Mouse (Mus musculus): ENCODE results near the gene Thy1.
A peak's percentile ranks its signal among the peaks of the same experiment; 100 is the strongest.

The Thy1 gene

DNA sequence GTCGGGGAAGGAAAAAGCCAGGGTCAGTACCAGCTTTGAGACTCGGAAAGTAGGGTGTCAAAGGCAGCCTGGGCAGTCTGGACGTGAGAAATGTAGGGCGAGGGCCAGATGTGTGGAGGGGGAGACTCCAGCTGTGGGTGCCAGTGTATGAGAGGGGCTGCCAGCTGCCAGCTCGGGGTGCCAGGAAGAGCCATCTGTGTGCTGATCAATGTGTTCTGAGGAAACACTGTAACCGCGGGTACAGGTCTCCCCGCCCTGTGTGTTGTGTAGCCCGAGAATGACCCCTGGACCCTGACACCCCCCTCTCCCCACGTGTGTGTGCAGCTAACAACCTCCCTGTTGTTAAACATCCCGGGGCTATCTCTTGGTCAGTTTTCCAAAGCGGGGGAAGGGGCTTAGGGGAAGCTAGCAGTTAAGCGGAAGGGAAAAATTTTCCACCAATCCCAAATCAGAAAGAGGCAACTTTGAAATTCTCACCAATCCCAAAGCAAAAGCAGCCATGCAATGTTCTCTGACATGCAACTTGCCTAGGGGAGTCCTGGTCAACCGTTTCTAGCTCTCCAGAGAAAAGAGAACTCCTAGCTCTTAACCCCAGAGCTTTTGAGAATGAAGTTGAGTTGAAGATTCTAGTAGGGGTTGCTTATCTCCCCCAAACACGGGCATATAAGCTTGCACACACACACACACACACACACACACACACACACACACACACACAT is 24.2 kb downstream of the Thy1 start:
- no peak for DNase-seq (ENCODE audit: low spot score in 2 of 2)

DNA sequence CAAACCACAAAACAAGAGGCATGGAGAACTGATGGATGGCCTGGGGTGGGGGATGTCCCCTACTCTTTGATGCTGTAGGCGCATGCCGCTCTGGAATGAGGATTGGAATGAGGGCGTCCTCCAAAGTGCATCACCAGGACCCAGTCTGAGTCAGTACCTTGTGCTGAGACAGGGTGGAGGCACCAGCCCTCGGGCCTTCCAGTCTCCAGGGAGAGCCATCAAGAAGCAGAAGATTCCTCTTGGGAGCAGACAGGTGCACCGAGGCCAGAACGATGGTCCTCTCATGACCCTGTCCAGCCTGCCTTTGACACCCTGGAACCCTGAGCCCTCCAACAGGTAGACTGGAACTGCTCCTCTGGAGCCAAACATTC is 24.8 kb downstream of the Thy1 start:
- DNase-seq (ENCODE audit: low spot score in 2 of 2), result no peak

DNA sequence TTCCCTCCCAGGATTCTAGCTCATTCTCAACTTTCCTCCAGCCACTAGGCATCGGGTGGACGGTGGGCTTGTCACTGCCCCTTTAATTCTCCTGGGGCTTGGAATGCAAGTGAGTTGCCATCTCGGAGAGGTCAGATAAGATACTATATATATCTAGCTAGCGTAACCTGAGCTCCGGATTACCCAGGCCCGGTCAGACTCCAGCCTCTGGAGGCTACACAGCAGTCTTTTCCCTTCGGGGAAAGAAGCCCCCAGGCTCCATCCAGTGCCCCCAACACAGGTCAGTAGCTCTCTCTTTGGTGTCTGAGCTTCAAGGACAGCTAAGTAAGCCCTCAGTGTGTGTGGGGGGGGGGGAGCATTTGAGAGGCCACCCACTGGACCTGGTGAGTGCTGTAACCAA is 26.1 kb downstream of the Thy1 start:
- DNase-seq (ENCODE audit: low spot score in 2 of 2), result no peak

DNA sequence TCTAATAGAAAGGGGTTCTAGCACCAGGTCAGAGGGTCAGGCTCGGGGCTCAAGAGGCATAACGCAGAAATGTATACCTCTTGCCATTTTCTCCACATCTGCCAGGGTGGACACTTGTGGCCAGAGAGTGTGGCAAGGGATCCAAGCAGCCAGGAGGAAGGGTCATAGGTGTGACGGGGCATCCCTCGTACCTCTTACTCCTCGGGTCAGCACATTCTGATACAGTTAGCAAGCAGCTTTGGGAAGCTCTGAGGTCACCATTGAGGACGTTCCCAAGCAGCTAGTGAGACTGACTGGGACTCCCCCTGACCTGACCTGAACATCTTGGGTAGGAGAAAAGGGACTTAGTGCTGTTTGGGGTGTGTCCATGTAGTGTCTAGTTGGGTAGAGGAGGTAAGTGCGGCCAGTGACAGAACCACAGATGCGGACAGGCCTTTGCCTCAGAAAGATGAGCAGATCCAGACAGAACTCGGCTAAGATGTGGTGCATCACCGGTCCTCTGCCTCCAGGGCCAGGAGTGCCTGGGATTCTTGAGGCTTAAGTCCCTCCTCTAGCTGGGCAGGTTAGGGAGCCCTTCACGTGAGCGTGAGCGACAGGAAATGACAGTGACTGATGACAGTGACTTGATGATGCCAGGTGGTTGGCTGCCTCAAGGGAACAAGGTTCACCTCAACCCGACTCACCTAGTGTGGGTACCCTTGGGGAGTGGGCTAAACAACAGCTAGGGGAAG is 27.1 kb downstream of the Thy1 start:
- no peak for DNase-seq (ENCODE audit: low spot score in 2 of 2)

DNA sequence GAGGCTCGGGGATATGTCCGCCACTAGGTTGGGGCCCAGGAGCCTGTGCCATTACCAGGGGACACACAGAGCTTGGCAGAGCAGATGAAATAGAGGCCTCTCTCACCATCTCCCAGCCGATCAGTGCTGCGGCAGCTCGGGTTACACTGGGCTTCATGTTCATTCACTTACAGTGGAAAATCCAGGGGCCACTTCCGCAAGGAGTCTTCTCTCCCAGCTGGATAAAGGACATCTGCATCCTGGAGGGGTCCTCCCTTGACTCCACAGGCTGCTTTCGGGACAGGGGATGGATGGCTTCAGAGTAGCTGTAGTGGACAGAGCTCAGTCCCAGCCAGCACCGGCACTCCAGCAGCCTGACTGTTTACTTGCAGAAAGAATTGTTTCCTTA is 27.7 kb downstream of the Thy1 start:
- no peak for DNase-seq (ENCODE audit: low spot score in 2 of 2)

DNA sequence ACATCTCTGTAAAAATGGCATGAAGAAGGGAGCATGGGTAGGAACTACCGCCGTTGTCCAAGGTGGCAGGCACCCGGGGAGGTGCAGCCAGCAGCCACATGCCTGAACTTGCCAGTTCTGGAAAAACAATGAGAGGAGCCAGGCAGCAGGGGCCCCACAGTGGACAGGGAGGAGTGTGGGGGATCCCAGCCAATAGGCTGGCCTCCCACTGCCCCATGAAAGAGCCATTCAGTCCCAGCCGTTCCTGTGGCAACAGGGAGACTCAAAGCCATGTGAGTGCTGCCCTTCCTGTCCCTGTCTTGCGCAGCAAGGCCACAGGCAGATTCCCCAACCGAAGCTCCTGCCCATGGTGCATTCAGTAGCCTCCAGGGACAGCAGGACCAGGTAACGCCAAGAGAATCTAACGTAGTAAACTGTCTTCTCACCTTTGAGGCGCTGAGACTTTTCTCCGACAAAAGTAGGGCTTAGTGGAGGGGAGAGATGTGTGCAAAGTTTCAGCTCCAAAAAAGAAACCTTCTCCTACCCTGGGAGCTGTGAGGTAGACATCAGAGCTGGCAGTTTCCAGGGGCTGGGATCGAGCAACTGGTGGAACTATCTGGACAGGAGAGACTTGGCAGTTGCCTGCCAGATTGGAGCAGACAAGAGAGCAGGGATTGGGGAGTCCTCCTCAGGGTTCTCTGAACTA is 28.9 kb downstream of the Thy1 start:
- DNase-seq (ENCODE audit: low spot score in 2 of 2), result no peak

DNA sequence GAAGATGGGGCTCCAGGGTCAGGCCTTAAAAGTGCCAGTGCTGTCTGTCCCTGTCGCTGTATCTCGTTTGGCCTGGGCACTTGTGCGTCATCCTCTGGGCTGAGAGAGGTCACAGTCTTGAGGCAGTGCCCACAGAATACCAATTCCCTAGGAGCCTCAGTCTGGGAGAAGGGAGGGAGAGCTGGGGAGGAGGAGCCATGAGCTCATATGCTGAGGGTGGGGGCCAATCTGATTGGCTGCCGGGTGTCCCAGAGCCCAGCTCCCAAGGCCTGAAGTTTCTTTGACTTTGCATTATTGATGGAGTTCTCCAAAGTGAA is 29.4 kb downstream of the Thy1 start:
- no peak for DNase-seq (ENCODE audit: low spot score in 2 of 2)

DNA sequence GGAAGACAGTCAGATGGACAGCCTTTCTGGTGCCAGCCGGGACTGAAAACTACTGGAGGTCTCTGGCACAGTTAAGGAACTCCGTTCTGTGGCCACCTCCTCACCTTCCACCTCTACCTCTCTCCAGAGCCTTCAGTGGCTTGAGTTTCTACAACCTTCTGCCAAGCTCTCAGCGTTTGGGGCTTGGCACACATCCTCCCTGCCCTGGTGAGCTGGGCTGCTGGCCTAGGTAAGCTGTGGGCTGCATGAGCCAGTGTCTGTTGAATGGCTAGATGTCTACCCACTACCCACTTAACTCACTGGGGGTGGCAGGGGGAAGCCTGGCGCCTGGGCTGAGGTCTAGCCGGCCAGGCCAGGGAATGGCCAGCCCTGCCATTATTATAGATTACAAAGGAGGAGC is 29.9 kb downstream of the Thy1 start:
- DNase-seq (ENCODE audit: low spot score in 2 of 2), result peak in 1 of 2 experiments; percentile 3

DNA sequence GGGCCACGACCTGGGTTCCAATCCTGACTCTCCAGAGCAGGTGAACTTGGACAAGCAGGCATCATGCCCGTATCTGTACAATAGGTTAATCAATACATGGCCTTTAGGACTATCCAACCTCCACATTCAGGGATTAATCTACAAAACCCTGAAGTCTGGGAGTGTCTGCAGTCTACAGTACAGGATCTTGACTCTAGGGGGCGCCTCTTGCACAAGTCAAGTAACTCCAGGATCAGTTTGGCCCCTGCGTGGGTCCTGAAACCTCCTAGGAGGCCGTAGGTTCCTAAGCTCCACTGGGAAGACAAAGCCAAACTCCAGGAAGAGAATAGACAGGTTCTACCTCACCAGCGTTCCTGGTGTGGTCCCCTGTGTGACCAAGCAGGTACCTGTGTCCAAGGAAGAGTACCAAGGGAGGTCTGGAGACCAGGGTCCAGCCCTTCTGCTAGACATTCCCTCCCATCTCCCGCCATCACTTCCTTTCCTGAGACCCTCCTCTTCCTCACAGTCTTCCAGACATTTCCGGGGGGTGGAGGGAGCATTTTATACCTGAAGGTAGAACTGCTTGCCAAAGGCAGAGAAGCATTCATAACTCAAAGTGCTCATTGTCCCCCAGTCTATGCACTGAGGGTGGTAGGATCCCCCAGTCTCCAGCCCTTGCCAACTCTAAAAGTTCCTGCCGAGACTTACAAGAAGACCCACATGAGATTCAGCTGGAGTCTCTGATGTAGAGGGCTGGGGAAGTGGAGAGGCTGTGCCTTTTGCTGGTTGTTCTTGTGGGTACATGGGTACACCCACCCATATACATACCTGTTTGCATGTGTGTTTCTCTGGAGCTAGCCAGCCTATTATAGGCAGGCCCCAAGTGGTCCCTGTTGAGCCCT is 31.5 kb downstream of the Thy1 start:
- DNase-seq (ENCODE audit: low spot score in 2 of 2), result no peak

DNA sequence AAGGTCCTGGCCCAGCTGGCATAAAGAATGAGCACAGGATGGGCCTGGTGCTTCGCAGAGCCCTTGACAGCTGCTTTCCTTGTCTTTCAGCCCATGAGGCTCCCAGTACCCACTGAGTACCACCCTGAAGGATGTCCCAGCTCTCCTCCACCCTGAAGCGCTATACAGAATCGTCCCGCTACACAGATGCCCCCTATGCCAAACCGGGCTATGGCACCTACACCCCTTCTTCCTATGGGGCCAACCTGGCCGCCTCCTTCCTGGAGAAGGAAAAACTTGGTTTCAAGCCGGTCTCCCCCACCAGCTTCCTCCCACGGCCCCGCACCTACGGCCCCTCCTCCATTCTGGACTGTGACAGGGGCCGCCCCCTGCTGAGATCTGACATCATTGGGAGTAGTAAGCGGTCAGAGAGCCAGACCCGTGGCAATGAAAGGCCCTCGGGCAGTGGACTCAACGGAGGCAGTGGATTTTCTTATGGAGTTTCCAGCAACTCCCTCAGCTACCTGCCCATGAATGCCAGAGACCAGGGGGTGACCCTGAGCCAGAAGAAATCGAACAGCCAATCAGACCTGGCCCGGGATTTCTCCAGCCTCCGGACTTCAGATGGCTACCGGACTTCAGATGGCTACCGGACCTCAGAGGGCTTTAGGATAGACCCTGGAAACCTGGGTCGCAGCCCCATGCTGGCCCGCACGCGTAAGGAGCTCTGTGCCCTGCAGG is 32.3 kb downstream of the Thy1 start:
- no peak for DNase-seq (ENCODE audit: low spot score in 2 of 2)

DNA sequence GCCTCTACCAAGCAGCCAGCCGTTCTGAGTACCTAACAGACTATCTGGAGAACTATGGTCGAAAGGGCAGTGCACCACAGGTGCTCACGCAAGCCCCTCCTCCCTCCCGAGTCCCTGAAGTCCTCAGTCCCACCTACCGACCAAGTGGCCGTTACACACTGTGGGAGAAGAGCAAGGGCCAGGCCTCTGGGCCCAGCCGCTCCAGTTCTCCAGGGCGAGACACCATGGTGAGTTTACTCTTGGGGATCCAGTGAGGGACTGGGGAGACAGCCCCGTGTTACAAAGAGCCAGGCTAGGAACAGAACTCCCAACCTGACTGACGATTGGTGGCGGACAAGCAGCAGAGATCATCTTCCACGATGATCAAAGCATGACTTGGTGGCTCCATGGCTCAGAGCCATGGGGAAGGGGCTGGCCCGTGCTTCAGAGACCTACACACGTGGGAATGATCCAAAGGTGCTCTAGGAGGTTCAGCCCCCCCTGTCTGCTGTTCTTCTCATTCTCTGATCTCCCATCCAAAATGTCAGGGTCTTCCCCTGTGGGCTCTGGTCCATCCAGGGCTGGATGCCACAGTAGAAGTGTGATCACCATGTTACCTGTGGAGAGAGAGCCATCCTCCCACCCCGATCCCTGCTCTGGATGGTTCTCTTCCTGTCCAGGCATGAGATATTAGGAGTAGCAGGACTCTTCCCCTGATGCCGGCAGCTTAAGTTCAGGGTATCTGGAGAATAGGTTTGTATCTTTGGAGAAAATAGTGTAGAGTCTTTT is 33.0 kb downstream of the Thy1 start:
- no peak for DNase-seq (ENCODE audit: low spot score in 2 of 2)

DNA sequence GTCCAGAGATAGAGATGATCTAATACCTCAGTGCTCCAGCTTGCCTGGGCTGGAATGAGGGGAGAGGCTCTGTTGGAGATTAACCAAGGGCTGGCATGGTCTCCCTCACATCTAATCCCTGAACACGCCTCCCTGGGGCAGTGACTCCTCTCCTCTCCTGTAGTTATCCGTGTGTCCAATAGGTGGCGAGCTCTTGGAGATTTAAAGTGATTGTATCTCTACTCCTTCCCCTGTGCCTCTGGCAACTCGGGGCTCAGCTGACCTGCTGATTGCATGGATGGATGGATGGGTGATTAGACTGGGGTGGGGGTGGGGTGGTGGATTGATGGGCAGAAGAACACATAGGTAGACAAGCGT is 33.6 kb downstream of the Thy1 start:
- DNase-seq (ENCODE audit: low spot score in 2 of 2), result peak in 1 of 2 experiments; percentile 77

DNA sequence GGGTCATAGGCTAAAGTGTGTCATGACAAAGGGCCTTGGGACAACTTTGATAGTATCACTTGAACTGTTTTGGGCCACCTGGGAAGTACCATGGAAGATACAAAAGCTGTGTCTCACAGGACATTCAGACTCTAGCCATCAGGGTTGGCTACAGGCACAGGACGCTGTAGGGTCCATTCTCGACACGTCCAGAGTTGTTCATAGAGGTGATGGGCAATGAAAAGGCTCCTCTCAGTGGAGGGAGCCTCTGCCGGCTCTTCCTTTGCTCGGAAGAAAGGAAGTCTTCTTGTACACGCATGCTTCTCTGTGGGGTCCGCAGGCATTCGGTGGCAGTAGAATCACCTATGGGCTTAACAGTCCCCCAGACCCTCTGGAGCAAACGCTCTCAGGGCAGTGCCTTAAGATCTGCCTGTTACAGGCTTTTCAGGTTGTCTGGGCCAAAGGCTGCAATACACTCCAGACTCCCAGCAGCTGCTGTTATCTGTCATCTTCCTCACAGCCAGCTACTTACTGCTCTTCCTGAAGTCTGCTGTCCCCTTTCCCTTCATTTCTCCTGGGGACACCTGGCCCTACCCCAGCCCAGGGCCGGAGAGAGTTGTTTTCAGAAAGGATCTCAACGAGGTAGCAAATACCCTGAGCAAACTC is 34.2 kb downstream of the Thy1 start:
- no peak for DNase-seq (ENCODE audit: low spot score in 2 of 2)

DNA sequence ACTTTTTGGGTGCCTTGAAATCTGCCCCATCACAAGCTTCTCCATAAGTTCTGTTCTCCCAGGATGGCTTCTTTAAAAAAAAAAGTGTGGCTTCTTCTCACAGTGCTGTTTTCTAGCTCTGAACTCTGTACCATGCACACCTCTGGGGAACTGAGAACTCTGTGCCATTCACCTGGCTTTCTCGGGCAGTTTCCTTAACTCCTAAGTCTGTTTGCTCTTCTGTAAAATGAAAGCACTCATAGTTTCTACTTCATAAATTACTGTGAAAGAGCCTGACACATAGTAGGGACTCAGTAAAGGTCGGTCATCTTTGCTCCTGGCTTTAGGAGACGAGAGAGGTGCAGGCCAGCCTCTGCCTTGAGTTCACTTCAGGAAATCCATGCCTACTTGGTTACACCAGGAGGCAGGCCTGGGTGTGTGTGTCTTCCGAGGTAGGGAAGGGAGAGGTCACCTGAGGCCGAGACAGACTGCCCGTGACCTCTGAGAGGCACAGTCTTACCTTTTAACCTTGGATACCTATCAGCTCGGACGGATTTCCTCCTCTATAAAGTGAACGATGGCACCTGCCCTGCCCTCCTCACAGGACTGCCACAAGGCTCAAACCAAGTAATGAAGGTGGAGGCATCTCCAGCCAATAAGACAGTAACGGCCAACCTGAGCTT is 35.1 kb downstream of the Thy1 start:
- DNase-seq (ENCODE audit: low spot score in 2 of 2), result no peak

DNA sequence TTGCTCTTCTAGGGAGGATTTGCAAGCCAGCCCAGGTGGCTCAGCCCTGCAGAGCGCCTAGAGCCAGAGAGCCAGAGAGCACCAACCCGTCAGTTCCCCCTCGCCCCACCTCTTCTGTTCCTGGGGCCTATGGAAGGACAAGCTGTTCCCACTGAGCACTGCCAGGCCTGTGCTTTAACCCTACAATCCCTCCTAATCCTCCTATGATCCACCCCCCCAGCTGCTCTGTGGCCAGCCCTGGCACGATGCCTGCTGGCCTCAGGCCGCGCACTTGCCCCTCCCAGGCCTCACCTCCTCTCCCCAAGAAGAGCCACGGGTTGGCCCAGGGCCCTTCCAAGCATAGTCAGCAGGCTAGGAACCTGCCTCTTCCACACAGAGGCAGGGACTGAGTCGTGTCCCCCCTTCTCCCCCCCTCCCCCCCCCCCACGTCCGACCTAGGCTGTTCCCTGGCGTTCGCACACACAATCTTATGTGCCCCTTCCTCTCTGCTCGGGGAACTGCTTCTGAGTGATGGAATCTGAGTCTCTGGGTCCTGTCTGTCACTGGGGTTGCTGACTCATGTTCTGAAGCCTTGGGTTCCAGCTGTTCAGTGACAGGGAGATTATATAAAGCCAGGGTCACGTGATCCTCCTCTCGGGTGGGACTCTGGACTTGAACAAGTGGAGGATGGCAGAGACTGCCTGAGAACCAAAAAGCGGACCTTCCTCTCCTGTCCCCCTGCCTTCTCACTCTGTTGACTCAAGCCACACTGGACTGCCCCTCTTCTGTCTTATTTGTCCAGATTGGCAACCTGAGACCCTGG is 36.0 kb downstream of the Thy1 start:
- DNase-seq (ENCODE audit: low spot score in 2 of 2), result peak in 1 of 2 experiments; percentile 54

DNA sequence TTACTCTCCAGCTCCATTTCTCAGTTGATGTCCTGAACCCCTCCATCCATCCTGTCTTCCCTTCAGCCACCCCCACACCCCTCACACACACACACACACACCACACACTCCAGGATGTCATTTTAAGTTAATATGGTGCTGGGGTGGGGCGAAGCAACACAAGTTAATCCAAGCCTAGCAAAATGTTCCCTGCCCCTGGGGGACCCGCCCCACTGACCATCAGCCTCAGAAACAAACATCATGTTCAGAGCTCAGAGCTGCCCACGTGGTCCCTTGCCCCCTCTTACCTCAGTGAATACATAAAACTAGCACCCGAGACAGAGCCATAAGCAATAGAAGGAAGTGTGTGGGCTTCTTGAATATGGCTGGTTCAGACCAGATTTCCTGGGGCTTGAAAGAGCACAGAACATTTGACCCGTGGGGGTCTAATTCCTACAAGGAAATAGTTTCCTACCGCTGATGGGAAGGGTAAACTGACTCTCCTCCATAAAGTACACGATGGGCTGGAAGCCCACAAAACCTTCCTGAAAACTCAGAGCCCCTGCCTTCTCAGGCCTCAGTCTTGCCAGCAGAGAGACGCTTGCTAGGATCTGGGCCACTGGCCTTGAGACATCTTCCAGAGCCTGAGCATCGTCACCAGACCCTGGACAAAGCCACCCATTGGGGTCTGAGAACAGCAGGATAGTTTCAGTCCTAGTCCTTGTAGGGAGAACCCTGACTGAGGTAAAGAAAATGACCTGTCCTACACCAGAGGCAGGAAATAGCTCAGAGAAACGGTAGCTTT is 37.0 kb downstream of the Thy1 start:
- DNase-seq (ENCODE audit: low spot score in 2 of 2), result no peak

DNA sequence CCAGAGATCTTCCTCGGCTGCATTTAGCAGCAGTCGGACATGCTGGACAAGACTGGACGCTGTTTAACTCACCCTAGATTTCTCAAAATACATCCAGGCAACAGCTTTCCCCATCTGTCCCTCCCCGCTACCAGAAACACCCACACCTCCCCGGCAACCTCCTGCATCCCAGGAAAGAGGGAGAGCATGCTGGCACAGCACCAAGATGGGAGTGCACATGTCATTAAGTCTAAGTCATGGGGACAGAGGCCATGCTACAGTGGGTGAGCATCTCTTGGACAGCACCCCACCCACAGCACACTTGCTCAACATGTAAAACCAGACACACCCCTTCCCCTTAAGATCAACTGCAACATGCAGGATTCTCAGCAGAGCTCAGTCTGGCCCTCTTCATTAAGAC is 37.8 kb downstream of the Thy1 start:
- DNase-seq (ENCODE audit: low spot score in 2 of 2), result peak; percentile 65 to 68

DNA sequence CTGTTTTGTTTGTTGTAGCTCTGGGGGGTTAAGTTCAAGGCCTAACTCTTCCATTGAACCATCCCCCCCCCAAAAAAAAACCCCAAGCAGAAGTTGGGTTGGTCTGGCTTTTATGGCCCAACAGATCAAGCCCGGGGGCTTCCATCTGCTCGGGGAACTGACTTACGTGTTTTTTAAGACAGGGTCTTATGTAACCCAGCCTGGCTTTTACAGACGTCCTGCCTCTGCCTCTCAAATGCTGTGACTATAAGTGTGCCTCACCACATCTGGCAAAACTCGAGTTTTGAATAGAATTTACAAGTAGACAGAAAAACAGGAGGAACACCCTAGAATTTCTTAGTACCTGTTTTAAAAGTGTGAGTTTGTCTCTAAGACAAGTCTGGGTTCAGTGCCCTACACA is 38.4 kb downstream of the Thy1 start:
- no peak for DNase-seq (ENCODE audit: low spot score in 2 of 2)

All from right cerebral cortex, adult 2 months (tissue).